Mouse (Mus musculus) kidney, postnatal 10 days (tissue): Measurements from ENCODE around the gene Otx2.
"Not testable (repeated sequence)": the region's sequence is repeated elsewhere in the genome, so short reads cannot be mapped to it uniquely, and the experiment has no call there.

Source experiments
- DNase-seq: peaks from one replicate; pipeline ENCODE4 v3.0.0; 2021; ENCODE audit warnings: mixed read lengths

Otx2 gene

GRCm38 (mm10) chr14:48653676-48654510 lies 19.7 kb downstream of the Otx2 start:
- no peak for DNase-seq

- no peak for DNase-seq
Observed at GRCm38 (mm10) chr14:48653081-48653480, 20.5 kb downstream of the Otx2 start.

GRCm38 (mm10) chr14:48652256-48652655 lies 21.4 kb downstream of the Otx2 start:
- DNase-seq = no peak

- no peak for DNase-seq
Observed at GRCm38 (mm10) chr14:48651471-48652211, 22.0 kb downstream of the Otx2 start.

- DNase-seq = no peak
Observed at GRCm38 (mm10) chr14:48641462-48642395, 31.9 kb downstream of the Otx2 start.

- no peak for DNase-seq
Observed at GRCm38 (mm10) chr14:48633141-48633540, 40.5 kb downstream of the Otx2 start.

- DNase-seq = no peak
Observed at GRCm38 (mm10) chr14:48632335-48632734, 41.3 kb downstream of the Otx2 start.

- DNase-seq = no peak
Observed at GRCm38 (mm10) chr14:48631486-48631885, 42.1 kb downstream of the Otx2 start.

GRCm38 (mm10) chr14:48629404-48629803 lies 44.2 kb downstream of the Otx2 start:
- DNase-seq = no peak

- DNase-seq = no peak
Observed at GRCm38 (mm10) chr14:48626271-48626670, 47.3 kb downstream of the Otx2 start.

- no peak for DNase-seq
Observed at GRCm38 (mm10) chr14:48625331-48625694, 48.3 kb downstream of the Otx2 start.

GRCm38 (mm10) chr14:48624596-48625330 lies 48.9 kb downstream of the Otx2 start:
- peak; percentile 37 for DNase-seq

- not testable (repeated sequence) for DNase-seq
Observed at GRCm38 (mm10) chr14:48622726-48623125, 50.9 kb downstream of the Otx2 start.

GRCm38 (mm10) chr14:48616361-48616760 lies 57.3 kb downstream of the Otx2 start:
- no peak for DNase-seq

GRCm38 (mm10) chr14:48608641-48609310 lies 64.8 kb downstream of the Otx2 start:
- no peak for DNase-seq
